7 mouse cellular contexts compared by ENCODE assay signal in genomic region chr11:115722638-115723037, GRCm38 (mm10). TPM values are rescaled to one million over a fixed set of nuclear protein-coding genes. Genes with fewer than 3 reads are reported as not detected.
DNase-seq lines count a peak whose midpoint lies in the region; ATAC-seq lines count a peak whose summit lies in the region.

No protein-coding gene starts in this region.

- no peak for ATAC-seq in intestine, embryonic 14.5 days (replicated peaks; ENCODE audit: low FRiP score, low TSS enrichment, low read depth)
- no peak for ATAC-seq in midbrain, embryonic 15.5 days (replicated peaks)

- 19% methylated on average over 14 of the region's 14 CpGs for WGBS in intestine, embryonic 14.5 days
- 23% methylated on average over 14 of the region's 14 CpGs for WGBS in limb, embryonic 10.5 days
- WGBS in midbrain, embryonic 15.5 days, result 17% methylated on average over 14 of the region's 14 CpGs

- no peak overlapping the region for H3K27ac ChIP-seq in intestine, embryonic 14.5 days (ENCODE audit: low read depth)
- no peak overlapping the region for H3K27ac ChIP-seq in limb, embryonic 10.5 days
- no peak overlapping the region for H3K27ac ChIP-seq in midbrain, embryonic 15.5 days

- no peaks in the 10 kb centered on the region for H3K9me3 ChIP-seq in intestine, embryonic 14.5 days (ENCODE audit: control insufficient read depth, low read length)
- no peaks in the 10 kb centered on the region for H3K9me3 ChIP-seq in limb, embryonic 10.5 days (replicated peaks)
- H3K9me3 ChIP-seq in midbrain, embryonic 15.5 days, result no peaks in the 10 kb centered on the region

- DNase-seq in adrenal gland, adult 8-10 months, result peak; percentile 88
- peak; percentile 87 for DNase-seq in embryo, embryonic 10 days (ENCODE audit: low spot score)
- peak; percentile 74 for DNase-seq in gastrocnemius, postnatal 25 days
- DNase-seq in intestine, embryonic 14.5 days (ENCODE audit: low spot score), result peak; percentile 88
- DNase-seq in limb, embryonic 10.5 days (ENCODE audit: low spot score), result peak; percentile 87
- DNase-seq in spleen, postnatal 10 days (ENCODE audit: low spot score in 2 of 2), result peak; percentile 82 to 88

- H3K27me3 ChIP-seq in intestine, embryonic 14.5 days (replicated peaks; ENCODE audit: control insufficient read depth, insufficient read depth, low read length), result no peaks in the 10 kb centered on the region
- H3K27me3 ChIP-seq in limb, embryonic 10.5 days (ENCODE audit: low read depth, poor library complexity, severe bottlenecking), result no peaks in the 10 kb centered on the region
- no peaks in the 10 kb centered on the region for H3K27me3 ChIP-seq in midbrain, embryonic 15.5 days (replicated peaks)

- no peak overlapping the region for H3K4me3 ChIP-seq in intestine, embryonic 14.5 days (ENCODE audit: low read depth, low read length)
- H3K4me3 ChIP-seq in limb, embryonic 10.5 days, result no peak overlapping the region; the same call in 1 of the 2 replicates
- no peak overlapping the region for H3K4me3 ChIP-seq in midbrain, embryonic 15.5 days

- H3K4me1 ChIP-seq in intestine, embryonic 14.5 days (replicated peaks; ENCODE audit: control insufficient read depth, insufficient read depth, low read length), result no peaks in the 10 kb centered on the region
- H3K4me1 ChIP-seq in limb, embryonic 10.5 days, result peaks cover 4% of the 10 kb centered on the region
- peaks cover 3% of the 10 kb centered on the region; the same call in 1 of the 2 replicates for H3K4me1 ChIP-seq in midbrain, embryonic 15.5 days

- H3K4me2 ChIP-seq in intestine, embryonic 14.5 days (ENCODE audit: low read length), result 0 out of 2 replicates have a peak overlapping the region, but pooled peaks have one; percentile 3
- peak overlapping the region; percentile 22; the same call in 1 of the 2 replicates for H3K4me2 ChIP-seq in midbrain, embryonic 15.5 days

- H3K36me3 ChIP-seq in intestine, embryonic 14.5 days (ENCODE audit: control insufficient read depth, insufficient read depth, low read length), result no peaks in the 10 kb centered on the region
- no peaks in the 10 kb centered on the region for H3K36me3 ChIP-seq in limb, embryonic 10.5 days
- no peaks in the 10 kb centered on the region for H3K36me3 ChIP-seq in midbrain, embryonic 15.5 days (replicated peaks)

- no peak overlapping the region for H3K9ac ChIP-seq in intestine, embryonic 14.5 days (ENCODE audit: low read length)
- H3K9ac ChIP-seq in midbrain, embryonic 15.5 days, result no peak overlapping the region

RNA-seq across cellular contexts. Expression of gene Grb2, which starts 14.2 kb away (rescaled TPM):
- total RNA-seq in adrenal gland, adult 8-10 months (2022), result 100 to 1,000 TPM; 136 to 165 (median 160) TPM
- 10 to 100 TPM; 56.5 to 58.2 TPM for total RNA-seq in gastrocnemius, postnatal 25 days (2021)
- polyA plus RNA-seq in intestine, embryonic 14.5 days (2014; fragmentation: Nextera tagmentation; extraction: Ambion mirVana), result 39.4 and 52.3 TPM in 2 replicates
- 77.2 and 87.8 TPM in 2 replicates for polyA plus RNA-seq in limb, embryonic 10.5 days (2016; fragmentation: Nextera tagmentation; extraction: Ambion mirVana)
- polyA plus RNA-seq in midbrain, embryonic 15.5 days (2015; fragmentation: Nextera tagmentation; extraction: Ambion mirVana), result 173 and 176 TPM in 2 replicates

RNA-seq across cellular contexts. Expression of gene Tmem94, which starts 42.6 kb away (rescaled TPM):
- total RNA-seq in adrenal gland, adult 8-10 months (2022), result 100 to 1,000 TPM in 2 of 4 experiments, 10 to 100 TPM in 2; 83.2 to 102 (median 95.5) TPM
- total RNA-seq in gastrocnemius, postnatal 25 days (2021), result 10 to 100 TPM; 68.5 to 72.2 TPM
- polyA plus RNA-seq in intestine, embryonic 14.5 days (2014; fragmentation: Nextera tagmentation; extraction: Ambion mirVana), result 14.6 and 15.7 TPM in 2 replicates
- polyA plus RNA-seq in limb, embryonic 10.5 days (2016; fragmentation: Nextera tagmentation; extraction: Ambion mirVana), result 30.6 and 37.7 TPM in 2 replicates
- polyA plus RNA-seq in midbrain, embryonic 15.5 days (2015; fragmentation: Nextera tagmentation; extraction: Ambion mirVana), result 28.4 and 31.0 TPM in 2 replicates
